Mouse (Mus musculus) urinary bladder, postnatal 14 days (tissue): ENCODE data around the gene Atf7ip.

Experiments
- DNase-seq: peaks from one replicate; pipeline ENCODE4 v3.0.0; 2021; ENCODE audit warnings: low spot score

Atf7ip gene

GRCm38 (mm10) chr6:136645754-136646153 lies 139.8 kb downstream of the Atf7ip start:
- DNase-seq, result no peak

DNA sequence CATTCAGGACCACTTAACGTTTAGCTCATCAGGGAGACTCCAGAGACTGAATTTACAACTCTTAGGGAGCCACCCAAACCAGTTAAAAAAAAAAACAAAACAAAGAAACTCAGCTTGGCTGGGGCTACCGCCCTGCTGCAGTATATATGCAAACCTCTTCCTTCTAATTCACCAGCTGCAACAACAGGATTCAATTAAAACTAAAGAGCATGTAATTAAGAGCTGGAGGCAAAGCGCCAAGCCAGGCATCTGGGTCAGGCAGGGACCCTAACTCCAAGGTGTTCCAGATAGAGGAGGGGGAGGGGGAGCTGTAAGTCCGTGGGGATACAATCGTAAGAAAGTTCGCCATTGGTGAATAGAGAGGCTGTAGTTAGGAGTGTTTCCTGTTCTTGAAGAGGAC lies 140.2 kb downstream of the Atf7ip start:
- DNase-seq, result no peak

GRCm38 (mm10) chr6:136647455-136647861 lies 141.5 kb downstream of the Atf7ip start:
- no peak for DNase-seq

GRCm38 (mm10) chr6:136650664-136651063 lies 144.7 kb downstream of the Atf7ip start:
- no peak for DNase-seq

GRCm38 (mm10) chr6:136653331-136653730 lies 147.4 kb downstream of the Atf7ip start:
- no peak for DNase-seq

DNA sequence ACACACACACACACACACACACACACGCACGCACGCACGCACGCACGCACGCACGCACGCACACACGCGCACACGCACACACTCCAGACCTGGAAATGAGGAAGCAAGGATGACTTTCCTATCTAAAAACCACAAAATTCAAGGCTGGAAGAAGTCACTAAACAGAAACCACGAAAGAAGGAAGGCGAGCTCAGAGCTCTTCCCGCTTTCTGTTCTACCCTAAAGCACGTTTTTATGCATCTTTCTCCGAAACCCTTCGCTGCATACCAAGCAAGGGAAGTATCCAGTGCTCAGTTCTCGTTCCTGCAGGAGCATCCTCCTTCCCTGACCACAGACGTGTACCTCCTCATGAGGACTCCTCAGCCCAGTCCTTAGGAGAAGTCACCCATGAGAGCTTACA lies 148.5 kb downstream of the Atf7ip start:
- no peak for DNase-seq

DNA sequence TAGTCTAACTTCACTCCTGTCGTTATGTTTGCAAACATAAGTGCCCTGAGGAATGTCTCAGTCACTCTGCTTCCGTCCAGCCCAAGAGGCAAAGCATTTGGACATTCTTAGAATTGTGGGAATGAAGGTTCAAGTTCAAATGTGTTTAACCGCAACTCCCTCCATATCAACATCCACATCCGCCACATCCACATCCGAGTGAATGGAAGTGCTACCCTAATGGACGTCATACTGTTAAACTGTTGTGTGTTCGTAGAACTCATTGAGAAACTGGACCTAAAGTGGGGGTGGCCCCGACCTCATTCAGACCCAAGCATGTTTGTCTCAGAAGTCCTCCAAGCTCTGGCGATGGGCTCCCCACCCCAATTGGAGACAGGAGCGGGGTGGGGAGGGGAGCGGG lies 149.8 kb downstream of the Atf7ip start:
- DNase-seq, result no peak

- no peak for DNase-seq
Observed at GRCm38 (mm10) chr6:136658303-136658702, 152.3 kb downstream of the Atf7ip start.

DNA sequence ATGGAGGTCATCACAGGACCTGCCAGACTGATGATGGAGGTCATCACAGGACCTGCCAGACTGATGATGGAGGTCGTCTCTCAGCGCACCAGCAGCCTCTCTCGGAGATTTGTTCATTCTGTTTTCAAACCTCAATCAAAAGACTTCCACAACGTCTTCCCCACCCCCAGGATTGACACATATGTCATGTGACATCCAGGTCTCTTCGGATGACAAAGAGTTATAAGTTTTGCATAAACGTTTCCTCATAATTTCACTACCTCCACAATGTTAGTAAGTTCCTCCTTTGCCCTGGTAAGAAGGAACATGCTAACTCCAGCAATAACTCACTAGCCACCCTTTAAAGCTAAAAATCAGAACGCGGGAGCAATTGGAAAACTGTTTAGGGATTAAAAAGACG lies 153.3 kb downstream of the Atf7ip start:
- DNase-seq, result no peak
